Mouse (Mus musculus): ENCODE results near the gene Chaf1b. TPM values are rescaled to one million over a fixed set of nuclear protein-coding genes. Genes with fewer than 3 reads are reported as not detected.

Chaf1b gene
- polyA plus RNA-seq, 1 experiment from 2014 or later = 87.8 TPM

DNA sequence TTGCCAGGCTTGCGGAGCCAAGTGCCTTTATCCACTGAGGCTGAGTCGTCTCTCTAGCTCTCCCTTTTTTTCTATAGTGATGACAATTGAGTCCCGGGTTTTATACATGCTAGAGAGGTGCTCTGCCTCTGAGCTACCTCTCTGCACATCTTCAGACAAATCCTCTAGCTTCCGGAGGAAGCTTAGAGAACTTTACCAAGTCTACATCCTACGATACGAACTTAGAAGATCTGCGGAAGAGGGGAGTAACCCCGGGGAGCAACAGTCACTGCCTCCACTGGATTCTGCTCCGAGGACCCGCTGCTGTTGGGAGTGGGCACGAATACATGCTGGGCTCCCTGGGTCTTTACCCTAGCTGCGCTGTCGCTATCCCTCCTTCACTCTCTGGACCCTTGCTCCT, 50.9 kb downstream of the Chaf1b start:
- H3K36me3 ChIP-seq (ENCODE audit: control insufficient read depth, insufficient read depth, low read length) = no peaks in the 10 kb centered on the region
- H3K9me3 ChIP-seq (ENCODE audit: control insufficient read depth, low read length) = no peaks in the 10 kb centered on the region
- H3K27ac ChIP-seq (ENCODE audit: low read depth, low read length) = no peak overlapping the region
- no peak overlapping the region for H3K4me2 ChIP-seq (replicated peaks; ENCODE audit: low read depth, low read length)
- no peak overlapping the region for H3K9ac ChIP-seq (ENCODE audit: low read depth, low read length)
- WGBS = 28% methylated on average over 13 of the region's 13 CpGs
- H3K4me1 ChIP-seq (replicated peaks; ENCODE audit: control insufficient read depth, insufficient read depth, low read length) = no peaks in the 10 kb centered on the region
- no peak overlapping the region for H3K4me3 ChIP-seq (ENCODE audit: low read depth, low read length)
- ATAC-seq (ENCODE audit: low FRiP score) = no peak
- no peak for DNase-seq (ENCODE audit: low spot score)
- peaks cover 2% of the 10 kb centered on the region for H3K27me3 ChIP-seq (ENCODE audit: control insufficient read depth, insufficient read depth, low read length)

DNA sequence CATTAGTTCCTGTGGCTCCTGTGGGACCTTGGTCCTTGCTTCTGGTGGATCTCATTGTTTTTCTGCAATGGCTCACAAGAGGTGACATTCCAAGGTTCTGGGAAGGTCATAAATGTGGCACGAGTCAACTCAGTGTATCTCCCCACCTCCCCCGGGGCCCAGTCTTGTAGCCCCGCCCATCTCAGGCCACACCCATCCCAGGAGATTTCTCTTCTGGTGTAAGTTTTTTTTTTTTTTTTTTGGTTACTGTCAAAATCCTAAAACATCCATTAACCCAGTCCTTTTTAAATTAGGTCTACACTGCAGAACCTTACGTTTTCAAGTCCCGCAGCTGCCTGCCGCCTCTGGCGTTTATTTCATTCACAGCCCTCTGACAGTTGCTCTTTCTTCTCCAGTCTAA, 51.3 kb downstream of the Chaf1b start:
- DNase-seq (ENCODE audit: low spot score) (no peak), ATAC-seq (ENCODE audit: low FRiP score) (no peak)
- no peak overlapping the region for H3K27ac ChIP-seq (ENCODE audit: low read depth, low read length)

DNA sequence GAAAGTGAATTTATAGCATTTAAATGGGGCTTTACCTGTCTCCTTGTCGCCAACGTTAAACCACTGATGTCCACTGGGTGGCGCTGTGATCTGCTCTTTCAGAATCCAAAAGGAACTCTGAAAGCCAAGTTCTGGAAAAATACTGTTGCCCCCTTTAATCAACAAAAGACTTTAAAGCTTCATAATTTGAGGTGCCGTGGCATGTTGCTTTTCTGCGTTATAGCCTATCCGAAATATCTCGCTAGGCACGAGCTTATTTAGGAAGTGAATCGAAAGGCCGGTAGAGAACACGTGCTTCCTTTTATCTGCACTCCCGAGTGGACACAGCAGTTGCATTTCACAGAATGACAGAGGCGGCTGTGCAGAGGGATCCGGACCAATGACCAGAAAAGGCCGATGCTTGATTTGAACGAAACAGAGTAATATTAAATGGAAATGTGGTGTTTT, 54.7 kb downstream of the Chaf1b start:
- no peaks in the 10 kb centered on the region for H3K9me3 ChIP-seq (ENCODE audit: control insufficient read depth, low read length)
- no peaks in the 10 kb centered on the region for H3K4me1 ChIP-seq (replicated peaks; ENCODE audit: control insufficient read depth, insufficient read depth, low read length)
- DNase-seq (ENCODE audit: low spot score) = peak; percentile 92
- H3K4me2 ChIP-seq (replicated peaks; ENCODE audit: low read depth, low read length) = peak overlapping the region; percentile 14; the same call in 1 of the 2 replicates
- no peak overlapping the region for H3K9ac ChIP-seq (ENCODE audit: low read depth, low read length)
- 14% methylated on average over 16 of the region's 16 CpGs for WGBS
- H3K27ac ChIP-seq (ENCODE audit: low read depth, low read length) = no peak overlapping the region
- ATAC-seq (ENCODE audit: low FRiP score) = no peak
- H3K4me3 ChIP-seq (ENCODE audit: low read depth, low read length) = no peak overlapping the region
- H3K36me3 ChIP-seq (ENCODE audit: control insufficient read depth, insufficient read depth, low read length) = no peaks in the 10 kb centered on the region
- peaks cover 2% of the 10 kb centered on the region for H3K27me3 ChIP-seq (ENCODE audit: control insufficient read depth, insufficient read depth, low read length)

More for the DNA sequence above, 51.3 kb downstream of the Chaf1b start:
- 30% methylated on average over 7 of the region's 7 CpGs for WGBS
- no peaks in the 10 kb centered on the region for H3K36me3 ChIP-seq (ENCODE audit: control insufficient read depth, insufficient read depth, low read length)
- no peaks in the 10 kb centered on the region for H3K4me1 ChIP-seq (replicated peaks; ENCODE audit: control insufficient read depth, insufficient read depth, low read length)
- H3K9me3 ChIP-seq (ENCODE audit: control insufficient read depth, low read length) = no peaks in the 10 kb centered on the region
- no peak overlapping the region for H3K4me2 ChIP-seq (replicated peaks; ENCODE audit: low read depth, low read length)
- no peak overlapping the region for H3K9ac ChIP-seq (ENCODE audit: low read depth, low read length)
- H3K4me3 ChIP-seq (ENCODE audit: low read depth, low read length) = no peak overlapping the region
- H3K27me3 ChIP-seq (ENCODE audit: control insufficient read depth, insufficient read depth, low read length) = peaks cover 2% of the 10 kb centered on the region

DNA sequence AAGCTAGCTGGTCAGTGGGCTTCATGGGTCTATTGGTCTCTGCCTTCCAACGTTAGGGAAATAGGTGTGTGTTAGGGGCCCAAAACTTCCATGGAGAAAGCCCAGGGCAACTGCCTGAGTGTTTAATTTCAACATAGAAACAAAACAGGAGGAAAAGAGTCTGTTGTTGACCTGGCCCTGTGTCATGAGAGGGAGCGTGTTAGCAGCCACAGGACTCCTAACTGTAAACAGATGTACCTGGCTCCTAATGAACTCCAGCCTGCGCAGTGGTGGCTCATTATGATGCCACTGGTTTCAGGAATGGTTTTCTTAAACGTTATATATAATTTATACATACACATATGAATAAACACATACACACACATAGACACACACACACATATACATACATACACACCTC, 56.3 kb downstream of the Chaf1b start:
- H3K9ac ChIP-seq (ENCODE audit: low read depth, low read length) = no peak overlapping the region
- no peaks in the 10 kb centered on the region for H3K36me3 ChIP-seq (ENCODE audit: control insufficient read depth, insufficient read depth, low read length)
- H3K4me2 ChIP-seq (replicated peaks; ENCODE audit: low read depth, low read length) = no peak overlapping the region
- H3K4me3 ChIP-seq (ENCODE audit: low read depth, low read length) = no peak overlapping the region
- 74% methylated on average over 4 of the region's 4 CpGs for WGBS
- H3K27me3 ChIP-seq (ENCODE audit: control insufficient read depth, insufficient read depth, low read length) = peaks cover 2% of the 10 kb centered on the region; the same call in 1 of the 2 replicates
- H3K27ac ChIP-seq (ENCODE audit: low read depth, low read length) = no peak overlapping the region
- ATAC-seq (ENCODE audit: low FRiP score) (no peak), DNase-seq (ENCODE audit: low spot score) (no peak)
- no peaks in the 10 kb centered on the region for H3K9me3 ChIP-seq (ENCODE audit: control insufficient read depth, low read length)
- no peaks in the 10 kb centered on the region for H3K4me1 ChIP-seq (replicated peaks; ENCODE audit: control insufficient read depth, insufficient read depth, low read length)

DNA sequence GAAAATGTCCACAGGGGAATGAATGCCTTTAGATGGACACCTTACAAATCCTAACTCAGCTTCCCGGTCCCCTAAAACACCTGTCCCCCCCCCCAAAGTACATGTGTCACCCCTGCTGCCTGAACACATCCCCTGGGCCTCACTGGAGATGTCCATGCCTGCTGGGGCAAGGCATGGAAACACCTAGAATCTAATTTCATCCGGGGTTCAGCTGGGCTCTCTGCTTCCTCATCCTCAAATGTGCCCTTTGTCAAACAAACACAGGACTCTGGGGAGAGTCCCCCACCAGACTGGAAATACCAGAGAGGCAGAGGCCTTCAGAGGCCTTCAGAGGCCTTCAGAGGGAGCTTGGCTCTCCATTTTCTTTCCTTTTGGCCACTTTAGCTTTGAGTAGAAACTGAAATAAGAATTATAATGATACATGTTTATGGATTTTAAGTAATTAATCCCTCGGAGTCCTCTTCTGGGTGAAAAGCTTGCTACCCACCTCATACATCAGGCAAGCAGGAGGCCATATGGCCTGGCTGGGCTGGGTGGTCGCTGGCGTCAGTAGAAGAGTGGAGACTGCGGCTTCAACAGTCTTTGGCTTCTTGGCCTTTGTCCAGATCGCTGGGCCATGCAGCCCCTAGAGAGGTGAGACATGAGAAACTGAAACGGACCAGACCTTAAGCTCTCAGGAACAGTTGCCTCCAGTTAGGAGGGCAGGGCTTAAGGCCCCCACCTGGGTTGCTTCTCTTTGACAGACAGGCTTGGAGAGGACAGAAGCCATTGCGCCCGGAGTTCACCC, 58.3 kb downstream of the Chaf1b start:
- Histone ChIP-seq H3K36me3 (ENCODE audit: control insufficient read depth, insufficient read depth, low read length) (no peaks in the 10 kb centered on the region), H3K27ac (ENCODE audit: low read depth, low read length) (no peak overlapping the region), H3K4me1 (replicated peaks; ENCODE audit: control insufficient read depth, insufficient read depth, low read length) (no peaks in the 10 kb centered on the region), H3K9me3 (ENCODE audit: control insufficient read depth, low read length) (no peaks in the 10 kb centered on the region), H3K4me3 (ENCODE audit: low read depth, low read length) (no peak overlapping the region), H3K27me3 (ENCODE audit: control insufficient read depth, insufficient read depth, low read length) (no peaks in the 10 kb centered on the region; the same call in 1 of the 2 replicates), H3K9ac (ENCODE audit: low read depth, low read length) (no peak overlapping the region), H3K4me2 (replicated peaks; ENCODE audit: low read depth, low read length) (no peak overlapping the region)
- 84% methylated on average over 10 of the region's 10 CpGs for WGBS
- ATAC-seq (ENCODE audit: low FRiP score) (no peak), DNase-seq (ENCODE audit: low spot score) (no peak)

DNA sequence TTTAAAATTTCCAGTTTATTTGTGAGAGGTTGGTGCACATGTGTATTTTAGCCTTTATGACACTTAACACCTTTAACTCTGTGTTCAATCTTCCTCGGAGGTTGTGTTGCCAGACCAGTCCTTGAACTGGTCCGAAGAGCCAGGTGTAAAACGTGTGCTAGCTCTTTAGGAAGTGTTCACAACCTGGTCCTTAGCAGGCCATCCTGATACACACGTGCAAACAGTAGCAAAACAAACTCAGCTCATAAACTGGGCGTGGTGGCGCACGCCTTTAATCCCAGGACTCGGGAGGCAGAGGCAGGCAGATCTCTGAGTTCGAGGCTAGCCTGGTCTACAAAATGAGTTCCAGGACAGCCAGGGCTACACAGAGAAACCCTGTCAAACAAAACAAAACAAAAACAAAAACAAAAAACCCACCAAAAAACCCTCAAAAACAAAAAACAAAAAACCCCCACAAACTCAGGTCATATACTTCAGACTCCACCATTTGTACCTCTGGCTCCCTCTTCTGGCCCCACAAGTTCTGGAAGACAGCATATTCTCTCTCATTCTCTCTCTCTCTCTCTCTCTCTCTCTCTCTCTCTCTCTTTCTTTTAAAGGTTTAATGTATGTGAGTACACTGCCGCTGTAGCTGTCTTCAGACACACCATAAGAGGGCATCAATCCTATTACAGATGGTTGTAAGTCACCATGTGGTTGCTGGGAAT, 59.2 kb downstream of the Chaf1b start:
- DNase-seq (ENCODE audit: low spot score) (no peak), ATAC-seq (ENCODE audit: low FRiP score) (no peak)
- Histone ChIP-seq H3K27me3 (ENCODE audit: control insufficient read depth, insufficient read depth, low read length) (no peaks in the 10 kb centered on the region; the same call in 1 of the 2 replicates), H3K27ac (ENCODE audit: low read depth, low read length) (no peak overlapping the region), H3K4me1 (replicated peaks; ENCODE audit: control insufficient read depth, insufficient read depth, low read length) (no peaks in the 10 kb centered on the region), H3K9me3 (ENCODE audit: control insufficient read depth, low read length) (no peaks in the 10 kb centered on the region), H3K9ac (ENCODE audit: low read depth, low read length) (no peak overlapping the region), H3K4me2 (replicated peaks; ENCODE audit: low read depth, low read length) (no peak overlapping the region), H3K4me3 (ENCODE audit: low read depth, low read length) (no peak overlapping the region), H3K36me3 (ENCODE audit: control insufficient read depth, insufficient read depth, low read length) (no peaks in the 10 kb centered on the region)
- WGBS = 93% methylated on average over 10 of the region's 10 CpGs

DNA sequence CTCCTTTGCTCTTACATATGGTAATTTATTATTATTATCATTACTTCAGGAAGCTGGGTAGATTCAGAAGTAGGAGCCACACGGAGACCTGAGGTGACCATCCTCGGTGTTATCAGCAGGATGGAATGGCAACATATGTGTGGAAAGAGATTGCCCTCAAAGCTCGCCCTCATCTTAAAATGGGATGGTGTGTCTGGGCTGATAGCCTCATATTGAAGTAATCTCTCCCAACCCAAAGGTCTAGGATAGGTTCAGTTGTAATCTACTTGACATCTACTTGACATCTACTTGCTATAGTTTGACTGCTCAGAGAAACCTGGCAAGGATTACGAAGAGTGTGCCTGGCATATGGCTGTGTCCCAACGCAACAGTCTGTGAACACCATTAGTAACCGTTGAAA, 60.6 kb downstream of the Chaf1b start:
- no peak overlapping the region for H3K4me2 ChIP-seq (replicated peaks; ENCODE audit: low read depth, low read length)
- no peaks in the 10 kb centered on the region for H3K4me1 ChIP-seq (replicated peaks; ENCODE audit: control insufficient read depth, insufficient read depth, low read length)
- H3K9me3 ChIP-seq (ENCODE audit: control insufficient read depth, low read length) = no peaks in the 10 kb centered on the region
- no peak overlapping the region for H3K9ac ChIP-seq (ENCODE audit: low read depth, low read length)
- H3K36me3 ChIP-seq (ENCODE audit: control insufficient read depth, insufficient read depth, low read length) = no peaks in the 10 kb centered on the region
- H3K27ac ChIP-seq (ENCODE audit: low read depth, low read length) = no peak overlapping the region
- no peak overlapping the region for H3K4me3 ChIP-seq (ENCODE audit: low read depth, low read length)
- no peak for DNase-seq (ENCODE audit: low spot score)
- ATAC-seq (ENCODE audit: low FRiP score) = no peak
- H3K27me3 ChIP-seq (ENCODE audit: control insufficient read depth, insufficient read depth, low read length) = no peaks in the 10 kb centered on the region; the same call in 1 of the 2 replicates
- 81% methylated on average over 6 of the region's 6 CpGs for WGBS

DNA sequence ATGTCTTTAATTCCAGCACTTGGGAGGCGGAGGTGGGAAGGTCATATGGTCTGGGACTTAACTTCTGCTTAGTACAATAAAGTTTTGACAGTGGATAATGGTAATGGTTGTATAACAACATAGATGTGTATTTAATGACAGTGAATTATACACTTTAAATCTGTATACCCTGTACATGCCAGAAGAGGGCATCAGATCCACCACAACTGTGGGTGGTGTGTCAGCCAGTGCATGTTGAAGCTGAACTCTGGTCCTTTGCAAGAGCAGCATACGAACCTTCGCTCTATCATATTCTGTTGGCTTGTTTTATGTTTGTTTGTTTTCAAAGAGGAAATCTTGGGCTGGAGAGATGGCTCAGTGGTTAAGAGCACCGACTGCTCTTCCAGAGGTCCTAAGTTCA, 63.7 kb downstream of the Chaf1b start:
- H3K27me3 ChIP-seq (ENCODE audit: control insufficient read depth, insufficient read depth, low read length) = no peaks in the 10 kb centered on the region
- no peaks in the 10 kb centered on the region for H3K4me1 ChIP-seq (replicated peaks; ENCODE audit: control insufficient read depth, insufficient read depth, low read length)
- no peak overlapping the region for H3K4me3 ChIP-seq (ENCODE audit: low read depth, low read length)
- H3K9me3 ChIP-seq (ENCODE audit: control insufficient read depth, low read length) = no peaks in the 10 kb centered on the region
- H3K36me3 ChIP-seq (ENCODE audit: control insufficient read depth, insufficient read depth, low read length) = no peaks in the 10 kb centered on the region
- ATAC-seq (ENCODE audit: low FRiP score) = no peak
- no peak overlapping the region for H3K9ac ChIP-seq (ENCODE audit: low read depth, low read length)
- no peak for DNase-seq (ENCODE audit: low spot score)
- WGBS = 90% methylated on average over 4 of the region's 4 CpGs
- no peak overlapping the region for H3K4me2 ChIP-seq (replicated peaks; ENCODE audit: low read depth, low read length)
- no peak overlapping the region for H3K27ac ChIP-seq (ENCODE audit: low read depth, low read length)
